Mouse (Mus musculus) liver, adult 2 months (tissue): ENCODE results near the gene Gck.

Experiments used
- CTCF ChIP-seq: fragments of 200-500 bp; IDR thresholded peaks from 2 replicates; pipeline ENCODE4 v1.5.1; 2011; ENCODE audit warnings: low read depth, low read length, control low read depth
- POLR2A ChIP-seq: fragments of 200-500 bp; IDR thresholded peaks from 2 replicates; pipeline ENCODE4 v1.6.1; 2011; ENCODE audit warnings: low read length, control low read depth; ENCODE audit not compliant: insufficient read depth; ENCODE audit errors: extremely low read depth

- TF ChIP-seq CTCF (no peak), POLR2A (no peak)
Measured at GRCm38 (mm10) chr11:5861678-5862393, 88.0 kb downstream of the Gck start, which contains the start of gene Aebp1.
